Mouse (Mus musculus) lung, postnatal 10 days (tissue): Measurements from ENCODE around the gene Siah2.

ENCODE experiments used
- DNase-seq: peaks from one replicate; pipeline ENCODE4 v3.0.0; 2021

Gene Siah2

DNA sequence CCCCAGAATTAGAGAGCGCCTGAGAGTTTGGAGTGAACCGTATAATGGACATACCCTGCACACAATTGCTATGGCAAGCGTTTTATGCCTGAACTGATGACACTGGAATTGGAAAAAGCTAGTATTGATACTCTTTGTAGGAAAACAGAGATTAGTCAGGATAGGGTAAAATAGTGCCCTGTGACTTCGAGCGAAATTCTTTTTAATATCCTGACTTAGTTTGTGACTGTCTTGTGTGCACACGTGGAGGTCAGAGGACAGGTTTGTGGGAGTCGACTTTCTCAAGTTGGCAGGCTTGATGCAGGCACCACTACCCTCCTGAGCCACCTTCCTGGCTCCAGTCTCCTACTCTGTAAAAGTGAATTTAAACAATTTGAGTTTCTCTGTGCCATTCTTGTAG, 1.1 kb upstream of the Siah2 start:
- no peak for DNase-seq

GRCm38 (mm10) chr3:58691374-58691939, 743 bp downstream of the Siah2 start:
- peak; percentile 36 for DNase-seq

DNA sequence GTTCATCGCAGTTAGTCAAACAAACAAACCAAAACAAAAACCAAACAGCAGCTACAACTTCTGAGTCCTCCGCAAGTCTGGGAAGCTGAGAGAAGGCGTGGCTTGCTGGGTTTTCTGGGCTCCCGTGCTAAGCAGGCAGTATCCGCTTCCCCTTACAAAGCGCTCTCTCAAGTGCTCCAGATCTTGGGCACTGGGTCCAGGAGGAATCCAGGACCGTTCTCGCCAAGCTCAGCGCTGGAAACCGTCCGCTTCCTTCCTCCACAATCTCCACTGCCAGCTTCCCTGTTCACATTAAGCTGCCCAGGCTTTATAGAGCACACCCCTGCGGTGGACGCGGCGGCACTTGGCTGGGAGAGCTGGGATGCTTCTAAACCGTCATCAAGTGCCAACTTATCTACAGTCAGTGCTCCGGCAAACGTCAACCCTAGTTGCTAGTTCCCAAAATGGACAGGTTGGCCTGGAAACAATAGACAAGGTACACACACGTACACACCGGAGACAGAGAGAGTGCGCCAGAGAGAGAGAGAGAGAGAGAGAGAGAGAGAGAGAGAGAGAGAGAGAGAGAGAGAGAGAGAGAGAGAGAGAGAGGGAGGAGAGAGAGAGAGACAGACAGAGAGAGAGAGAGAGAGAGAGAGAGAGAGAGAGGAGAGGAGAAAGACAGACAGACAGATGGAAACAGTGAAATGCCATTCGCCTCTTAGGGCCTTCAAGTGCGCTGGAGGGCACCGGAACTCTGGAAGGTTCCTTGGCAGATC, 1.4 kb downstream of the Siah2 start:
- peak; percentile 79 for DNase-seq

DNA sequence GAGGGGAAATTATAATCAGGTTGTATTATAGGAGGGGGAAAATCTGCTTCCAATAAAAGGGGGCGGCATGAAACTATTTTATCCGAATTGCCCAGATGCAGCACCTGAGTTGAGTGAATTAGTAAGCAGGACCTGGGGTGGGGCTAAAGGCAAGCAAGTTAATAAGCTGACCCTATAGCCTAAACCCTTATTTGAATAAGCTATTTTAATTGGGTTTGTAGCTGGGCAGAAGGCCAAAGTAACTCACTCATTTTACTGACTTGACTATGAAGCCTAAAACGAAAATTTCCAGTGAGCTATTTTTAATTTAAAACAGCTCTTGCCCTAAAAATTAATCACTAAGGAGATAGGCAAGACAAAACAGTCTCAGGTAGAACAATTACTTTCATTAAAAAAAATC, 2.5 kb downstream of the Siah2 start:
- DNase-seq = no peak

DNA sequence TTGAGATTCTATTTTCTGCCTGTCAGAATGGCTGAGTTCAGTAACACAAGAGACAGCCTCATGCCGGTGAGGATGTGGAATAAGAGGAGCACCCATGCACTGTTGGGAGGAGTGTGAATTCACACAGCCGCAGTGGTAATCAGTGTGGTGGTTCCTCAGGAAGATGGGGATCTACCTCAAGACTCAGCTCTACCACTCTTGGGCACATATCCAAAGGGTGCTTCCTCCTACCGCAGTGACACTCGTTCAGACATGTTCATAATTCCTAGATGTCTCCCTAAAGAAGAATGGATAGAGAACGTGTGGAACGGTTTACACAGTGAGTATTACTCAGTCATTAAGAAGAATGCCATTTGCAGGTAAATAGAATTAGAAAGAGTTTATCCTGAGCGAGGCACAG, 3.1 kb downstream of the Siah2 start:
- no peak for DNase-seq

- DNase-seq = no peak
Measured at GRCm38 (mm10) chr3:58688551-58688950, 3.6 kb downstream of the Siah2 start.

DNA sequence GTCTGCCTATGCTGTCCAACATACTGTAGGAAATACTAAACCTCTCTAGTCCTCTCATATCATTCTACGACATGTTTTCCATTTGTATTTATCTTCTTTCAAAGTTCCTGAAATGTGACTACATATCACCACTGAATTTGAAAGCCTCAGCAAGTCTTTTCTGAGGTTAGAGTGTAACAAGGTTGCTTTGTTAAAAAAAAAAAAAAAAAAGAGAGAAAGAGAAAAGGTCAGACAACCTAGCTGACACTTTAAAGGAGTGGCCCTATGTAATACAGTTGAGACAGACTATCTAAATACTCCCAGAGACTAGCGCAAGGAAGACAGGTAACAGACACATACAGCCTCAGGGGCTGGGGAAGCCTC, 5.3 kb downstream of the Siah2 start:
- DNase-seq = no peak

GRCm38 (mm10) chr3:58686206-58686921, 5.8 kb downstream of the Siah2 start:
- DNase-seq = no peak

- no peak for DNase-seq
Measured at GRCm38 (mm10) chr3:58685396-58685795, 6.8 kb downstream of the Siah2 start.

GRCm38 (mm10) chr3:58683346-58683745, 8.9 kb downstream of the Siah2 start:
- DNase-seq = no peak

DNA sequence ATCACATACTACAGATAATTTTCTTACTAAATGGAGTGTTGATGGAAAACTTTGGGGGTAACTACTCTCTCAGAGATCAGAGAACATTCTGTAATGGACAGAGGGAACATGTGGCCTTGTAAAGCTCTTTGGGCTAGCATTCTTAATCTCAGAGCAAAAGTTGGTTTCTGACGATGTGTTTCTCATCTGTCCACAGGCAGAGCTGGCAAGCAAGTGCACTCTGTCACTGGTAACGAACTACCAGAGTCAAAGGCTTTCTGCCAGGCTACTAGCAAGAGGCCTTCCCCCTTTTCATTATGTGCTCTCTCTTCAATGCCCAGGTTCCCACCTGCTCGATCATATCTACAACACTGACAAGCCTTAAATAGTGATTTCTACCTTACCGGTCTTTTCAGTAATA, 9.9 kb downstream of the Siah2 start:
- no peak for DNase-seq

DNA sequence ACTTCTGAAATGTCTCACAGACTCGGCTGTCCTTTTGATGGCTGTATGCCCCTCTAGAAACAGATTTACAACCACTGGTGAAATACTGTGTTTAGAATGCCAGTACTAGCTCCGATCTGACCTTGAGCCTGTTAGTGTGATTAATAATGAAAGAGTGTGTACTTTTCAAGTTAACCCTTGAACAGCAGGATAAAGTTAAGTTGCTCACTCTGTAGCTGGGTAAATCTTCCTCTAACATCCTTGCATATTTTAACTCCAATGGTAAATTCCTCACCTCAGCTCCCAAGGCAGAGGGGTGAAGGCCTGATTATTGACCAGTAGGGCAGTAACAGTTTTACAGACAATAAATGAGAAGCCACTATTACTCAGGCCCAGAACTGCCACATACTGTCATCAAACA, 10.4 kb downstream of the Siah2 start:
- DNase-seq = no peak

DNA sequence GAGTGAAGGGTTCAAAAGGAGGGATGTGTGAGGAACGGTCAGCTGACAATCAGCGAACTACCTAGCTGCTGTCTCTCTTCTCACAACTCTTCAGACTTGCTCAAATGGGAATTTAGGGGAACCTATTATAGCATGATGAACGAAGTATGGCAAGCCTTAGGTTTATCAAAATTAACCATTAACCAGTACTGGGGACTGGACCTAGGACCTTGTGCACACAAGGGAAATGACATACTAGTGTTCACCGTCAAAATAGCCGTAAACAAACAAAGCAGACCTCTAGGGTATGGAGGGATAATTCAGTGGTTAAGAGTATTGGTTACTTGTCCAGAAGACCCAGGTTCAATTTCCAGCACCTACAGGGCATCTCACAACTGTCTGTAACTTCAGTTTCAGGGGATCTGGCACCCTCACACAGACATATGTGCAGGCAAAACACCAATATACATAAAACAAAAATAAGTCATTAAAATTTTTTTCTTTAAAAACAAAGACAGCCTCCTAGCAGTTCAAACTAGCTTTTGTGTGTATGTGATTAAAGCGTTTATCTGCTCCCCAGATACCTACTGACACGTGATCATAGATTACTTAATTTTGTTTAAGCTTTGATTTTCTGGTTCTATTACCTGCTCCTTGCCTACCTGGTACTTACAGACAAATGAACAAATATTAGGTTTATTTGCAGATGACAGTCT, 11.1 kb downstream of the Siah2 start:
- DNase-seq = no peak

GRCm38 (mm10) chr3:58679996-58680395, 12.2 kb downstream of the Siah2 start:
- DNase-seq = no peak

DNA sequence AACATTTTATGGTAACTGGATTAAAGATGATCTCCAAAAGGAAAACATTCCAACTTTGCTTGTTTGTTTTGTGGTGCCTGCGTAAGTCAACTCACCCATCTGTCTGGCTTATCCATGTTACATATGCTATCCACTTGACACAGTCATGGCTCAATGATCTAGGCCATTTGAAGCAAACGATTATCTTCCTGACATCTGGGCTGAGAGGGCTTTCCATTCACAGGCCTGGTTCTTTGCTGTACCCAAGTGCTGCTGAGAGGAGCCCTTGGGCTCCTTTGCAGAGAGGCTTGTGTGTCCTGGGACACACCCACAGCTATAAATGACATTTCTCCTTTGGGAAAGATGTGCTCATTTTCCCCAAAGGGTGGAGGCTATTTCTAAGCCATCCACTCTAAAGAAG, 13.3 kb downstream of the Siah2 start:
- DNase-seq = no peak

DNA sequence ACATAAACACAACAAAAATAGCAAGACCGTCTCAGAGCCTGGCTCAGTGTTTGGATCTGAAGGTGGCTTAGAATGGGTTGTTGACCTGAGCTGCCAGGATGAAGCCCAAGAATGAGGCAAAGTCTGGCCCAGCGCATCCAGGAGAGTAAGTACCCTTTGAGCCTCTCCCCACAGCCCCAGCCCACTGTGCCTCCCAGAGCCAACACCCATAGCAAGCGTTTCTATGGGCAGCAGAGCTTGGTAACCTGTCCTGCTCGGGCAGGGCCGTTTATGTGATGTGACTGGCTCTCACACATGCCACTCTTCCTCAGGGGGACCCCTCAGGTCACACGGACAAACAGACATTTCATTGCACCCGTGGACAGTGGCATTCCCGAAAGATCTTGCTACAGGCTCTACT, 13.8 kb downstream of the Siah2 start:
- no peak for DNase-seq

- no peak for DNase-seq
Measured at GRCm38 (mm10) chr3:58677615-58678014, 14.6 kb downstream of the Siah2 start.

- no peak for DNase-seq
Measured at GRCm38 (mm10) chr3:58673295-58673694, 18.9 kb downstream of the Siah2 start.

- no peak for DNase-seq
Measured at GRCm38 (mm10) chr3:58672481-58673183, 19.6 kb downstream of the Siah2 start.

DNA sequence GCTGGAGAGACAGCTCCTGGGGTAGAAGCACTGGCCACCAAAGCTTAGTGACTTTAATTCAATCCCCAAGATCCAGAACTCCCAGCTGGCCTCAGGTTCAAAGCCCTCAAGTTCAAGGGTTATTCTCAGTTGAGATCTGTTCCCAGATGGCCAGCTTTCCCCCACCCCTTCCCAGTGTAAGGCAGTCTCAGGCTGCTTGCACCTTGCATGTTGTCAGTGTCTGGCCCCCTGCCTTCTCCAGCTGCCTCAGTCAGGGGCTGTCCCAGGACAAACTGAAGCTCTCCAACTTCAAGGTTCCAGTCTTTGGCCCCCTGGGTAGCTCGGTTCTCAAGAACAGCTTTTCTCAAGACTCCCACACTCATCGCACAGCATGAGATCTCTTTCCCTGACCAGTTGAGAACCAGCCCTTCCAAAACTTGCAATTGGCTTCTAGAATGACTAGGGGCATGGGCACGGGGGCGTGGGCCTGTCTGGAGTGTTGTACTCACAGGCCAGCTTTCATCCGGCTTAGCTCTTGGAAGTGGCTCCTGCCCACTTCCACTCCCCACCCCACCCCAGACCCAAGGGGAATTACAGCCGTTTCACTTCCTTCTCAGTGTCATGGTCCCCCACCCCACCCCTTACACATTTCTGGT, 20.5 kb downstream of the Siah2 start:
- DNase-seq = peak; percentile 14

- DNase-seq = no peak
Measured at GRCm38 (mm10) chr3:58663970-58664369, 28.2 kb downstream of the Siah2 start.

DNA sequence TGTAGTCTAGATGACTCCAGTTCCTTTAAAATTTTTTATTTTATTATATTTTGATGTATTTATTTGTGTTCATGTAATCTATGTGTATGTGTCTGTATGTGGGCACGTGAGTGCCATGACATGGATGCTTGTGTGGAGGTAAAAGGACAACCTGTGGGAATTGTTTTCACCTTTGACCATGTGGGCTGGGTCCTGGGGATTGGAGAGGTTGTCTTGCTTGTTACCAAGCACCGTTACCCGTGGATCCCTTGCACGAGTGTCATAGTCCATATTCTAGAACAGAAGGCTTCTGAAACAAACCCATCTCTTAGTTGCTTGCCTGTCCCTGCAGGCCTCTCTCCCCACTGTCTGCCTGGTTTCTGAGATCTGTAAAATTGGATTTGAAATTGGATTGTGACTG, 31.6 kb downstream of the Siah2 start:
- DNase-seq = no peak

GRCm38 (mm10) chr3:58657356-58657755, 34.8 kb downstream of the Siah2 start:
- peak; percentile 76 for DNase-seq
